Mouse (Mus musculus) MEL (cell line): Measurements from ENCODE around the gene Creb3l1.

ENCODE experiments used
- CTCF ChIP-seq, 3 experiments: IDR thresholded peaks in 2 of 3; conservative IDR thresholded peaks in 1 of 3; 2 replicates each; pipeline ENCODE4 v1.5.1; 2011 to 2012; ENCODE audit warnings: low read length in 3 of 3, low read depth in 2 of 3, mild to moderate bottlenecking in 2 of 3, improper control_type of control experiment in 1 of 3, inconsistent platforms in 1 of 3, mixed read lengths in 1 of 3, moderate library complexity in 1 of 3; ENCODE audit not compliant: control insufficient read depth in 1 of 3, insufficient read depth in 1 of 3, poor library complexity in 1 of 3, severe bottlenecking in 1 of 3
- ELF1 ChIP-seq: IDR thresholded peaks from 2 replicates; pipeline ENCODE4 v1.6.1; 2014; ENCODE audit warnings: low read depth, mild to moderate bottlenecking, inconsistent platforms, low read length, improper control_type of control experiment, moderate library complexity
- EP300 ChIP-seq, 2 experiments: IDR thresholded peaks; 2 replicates each; pipeline ENCODE4 v1.6.1; 2011; ENCODE audit warnings: improper control_type of control experiment in 2 of 2, low read length in 2 of 2, low read depth in 1 of 2, mild to moderate bottlenecking in 1 of 2
- GABPA ChIP-seq: IDR thresholded peaks from 2 replicates; pipeline ENCODE4 v1.6.1; 2012; ENCODE audit warnings: low read depth, mild to moderate bottlenecking, inconsistent platforms, low read length, improper control_type of control experiment, moderate library complexity
- HCFC1 ChIP-seq: IDR thresholded peaks from 2 replicates; pipeline ENCODE4 v1.6.1; 2012; ENCODE audit warnings: low read depth, mild to moderate bottlenecking, inconsistent platforms, low read length, improper control_type of control experiment, moderate library complexity
- MAFK ChIP-seq: IDR thresholded peaks from 2 replicates; pipeline ENCODE4 v1.6.1; 2011; ENCODE audit warnings: low read depth, mild to moderate bottlenecking, low read length, improper control_type of control experiment, borderline replicate concordance
- POLR2A ChIP-seq, 2 experiments: IDR thresholded peaks; 2 replicates each; pipeline ENCODE4 v1.6.1; 2011 to 2012; ENCODE audit warnings: low read length in 2 of 2, mild to moderate bottlenecking in 2 of 2, control low read depth in 1 of 2, improper control_type of control experiment in 1 of 2, low read depth in 1 of 2, moderate library complexity in 1 of 2; ENCODE audit not compliant: control insufficient read depth in 1 of 2, insufficient read depth in 1 of 2, poor library complexity in 1 of 2
- POLR2AphosphoS2 ChIP-seq: IDR thresholded peaks from 2 replicates; pipeline ENCODE4 v1.6.1; 2011; ENCODE audit warnings: low read length, improper control_type of control experiment
- RCOR1 ChIP-seq: IDR thresholded peaks from 2 replicates; pipeline ENCODE4 v1.6.1; 2012; ENCODE audit warnings: low read depth, mild to moderate bottlenecking, inconsistent platforms, low read length, improper control_type of control experiment
- TAL1 ChIP-seq: IDR thresholded peaks from 2 replicates; pipeline ENCODE4 v1.6.1; 2012; ENCODE audit warnings: mild to moderate bottlenecking, inconsistent platforms, low read length, moderate library complexity, mixed read lengths
- USF1 ChIP-seq: IDR thresholded peaks from 2 replicates; pipeline ENCODE4 v1.6.1; 2014; ENCODE audit warnings: low read depth, mild to moderate bottlenecking, inconsistent platforms, low read length, improper control_type of control experiment, moderate library complexity

- TF ChIP-seq POLR2AphosphoS2 (no peak), POLR2A (IDR thresholded peaks at IDR 0.05; ENCODE audit: control insufficient read depth in 1 of 2, insufficient read depth in 1 of 2, low read depth in 1 of 2, low read length in 2 of 2, poor library complexity in 1 of 2) (no peak), CTCF (IDR thresholded peaks at IDR 0.05 in 2 of 3, conservative IDR thresholded peaks at IDR 0.05 in 1 of 3; ENCODE audit: control insufficient read depth in 1 of 3, insufficient read depth in 1 of 3, low read depth in 2 of 3, low read length in 3 of 3, poor library complexity in 1 of 3, severe bottlenecking in 1 of 3) (no peak), HCFC1 (no peak), GABPA (no peak), USF1 (no peak), EP300 (IDR thresholded peaks at IDR 0.05; ENCODE audit: low read depth in 1 of 2, low read length in 2 of 2) (no peak), ELF1 (no peak), RCOR1 (no peak), TAL1 (no peak), MAFK (no peak)
Observed at GRCm38 (mm10) chr2:92020676-92021265, 3.5 kb downstream of the Creb3l1 start.
